Mouse (Mus musculus) heart, postnatal 0 days (tissue): Measurements from ENCODE around the gene Atp11c.

ENCODE experiments used
- CTCF ChIP-seq: IDR thresholded peaks from 2 replicates; pipeline ENCODE4 v1.5.1; 2016; ENCODE audit warnings: antibody characterized with exemption, control low read depth, low read depth
- EP300 ChIP-seq: IDR thresholded peaks from 2 replicates; pipeline ENCODE4 v1.6.1; 2016; ENCODE audit warnings: antibody characterized with exemption, low read depth

DNA sequence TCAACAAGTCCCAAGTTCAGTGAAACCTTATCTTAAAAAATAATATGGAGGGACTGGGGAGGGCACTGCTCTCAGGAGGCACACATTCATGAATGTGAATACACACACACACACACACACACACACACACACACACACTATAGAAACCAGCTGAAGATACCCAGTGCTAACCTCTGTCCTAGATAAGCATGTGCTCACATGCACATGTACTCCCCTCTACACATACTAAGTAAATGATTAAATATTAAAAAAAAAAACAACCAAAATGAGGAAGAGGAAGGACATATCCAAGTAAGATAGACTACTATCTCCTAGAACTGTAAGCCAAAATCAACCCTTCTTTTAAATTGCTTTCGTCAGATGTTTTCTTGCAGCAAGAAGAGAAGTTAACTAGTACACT is 205.6 kb downstream of the Atp11c start:
- no peak for TF ChIP-seq CTCF
- TF ChIP-seq EP300: no peak
